Mouse (Mus musculus): ENCODE measurements around the gene Ablim1. TPM values are rescaled to one million over a fixed set of nuclear protein-coding genes. Genes with fewer than 3 reads are reported as not detected.

Ablim1 gene
- polyA plus RNA-seq, 1 experiment from 2014 or later: 22.4 TPM

- H3K4me3 ChIP-seq: no peak overlapping the region
- peaks cover 53% of the 10 kb centered on the region for H3K4me1 ChIP-seq
- no peak overlapping the region for H3K27ac ChIP-seq (replicated peaks)
- no peaks in the 10 kb centered on the region for H3K36me3 ChIP-seq (replicated peaks)
- peaks cover 53% of the 10 kb centered on the region for H3K27me3 ChIP-seq (replicated peaks; ENCODE audit: low read depth, poor library complexity, severe bottlenecking)
- H3K9me3 ChIP-seq: no peaks in the 10 kb centered on the region
- no peak for DNase-seq (ENCODE audit: low spot score)
- 66% methylated on average over 12 of the region's 12 CpGs for WGBS
Measured at GRCm38 (mm10) chr19:57198531-57198930, 116.2 kb downstream of the Ablim1 start.

GRCm38 (mm10) chr19:57198029-57198428 lies 116.7 kb downstream of the Ablim1 start:
- Histone ChIP-seq H3K27me3 (replicated peaks; ENCODE audit: low read depth, poor library complexity, severe bottlenecking) (peaks cover 53% of the 10 kb centered on the region), H3K4me3 (no peak overlapping the region), H3K9me3 (no peaks in the 10 kb centered on the region), H3K36me3 (replicated peaks) (no peaks in the 10 kb centered on the region), H3K27ac (replicated peaks) (peak overlapping the region; percentile 54; the same call in 1 of the 2 replicates), H3K4me1 (peaks cover 53% of the 10 kb centered on the region)
- 51% methylated on average over 5 of the region's 5 CpGs for WGBS
- no peak for DNase-seq (ENCODE audit: low spot score)

GRCm38 (mm10) chr19:57197043-57197817 lies 117.5 kb downstream of the Ablim1 start:
- WGBS: 3% methylated on average over 37 of the region's 37 CpGs

GRCm38 (mm10) chr19:57196616-57197015 lies 118.1 kb downstream of the Ablim1 start:
- WGBS: 46% methylated on average over 8 of the region's 8 CpGs
- Histone ChIP-seq H3K27ac (replicated peaks) (no peak overlapping the region), H3K27me3 (replicated peaks; ENCODE audit: low read depth, poor library complexity, severe bottlenecking) (peaks cover 53% of the 10 kb centered on the region), H3K4me1 (peaks cover 49% of the 10 kb centered on the region), H3K9me3 (no peaks in the 10 kb centered on the region), H3K36me3 (replicated peaks) (no peaks in the 10 kb centered on the region), H3K4me3 (peak overlapping the region; percentile 59)
- DNase-seq (ENCODE audit: low spot score): no peak

More at GRCm38 (mm10) chr19:57197043-57197817, 117.5 kb downstream of the Ablim1 start:
- Histone ChIP-seq H3K9me3 (no peaks in the 10 kb centered on the region), H3K27ac (replicated peaks) (peak overlapping the region; percentile 15; the same call in 1 of the 2 replicates), H3K4me1 (peaks cover 53% of the 10 kb centered on the region), H3K4me3 (peak overlapping the region; percentile 59), H3K27me3 (replicated peaks; ENCODE audit: low read depth, poor library complexity, severe bottlenecking) (peaks cover 53% of the 10 kb centered on the region), H3K36me3 (replicated peaks) (no peaks in the 10 kb centered on the region)
- DNase-seq (ENCODE audit: low spot score): peak; percentile 70

- H3K27me3 ChIP-seq (replicated peaks; ENCODE audit: low read depth, poor library complexity, severe bottlenecking): peaks cover 51% of the 10 kb centered on the region
- H3K27ac ChIP-seq (replicated peaks): no peak overlapping the region
- H3K36me3 ChIP-seq (replicated peaks): no peaks in the 10 kb centered on the region
- no peaks in the 10 kb centered on the region for H3K9me3 ChIP-seq
- WGBS: 89% methylated on average over 11 of the region's 11 CpGs
- no peak for DNase-seq (ENCODE audit: low spot score)
- no peak overlapping the region for H3K4me3 ChIP-seq
- H3K4me1 ChIP-seq: peaks cover 39% of the 10 kb centered on the region
Measured at GRCm38 (mm10) chr19:57195169-57195930, 119.4 kb downstream of the Ablim1 start.

GRCm38 (mm10) chr19:57193958-57194357 lies 120.8 kb downstream of the Ablim1 start:
- Histone ChIP-seq H3K27me3 (replicated peaks; ENCODE audit: low read depth, poor library complexity, severe bottlenecking) (peaks cover 45% of the 10 kb centered on the region), H3K4me1 (peaks cover 25% of the 10 kb centered on the region), H3K4me3 (no peak overlapping the region), H3K27ac (replicated peaks) (no peak overlapping the region), H3K9me3 (no peaks in the 10 kb centered on the region), H3K36me3 (replicated peaks) (no peaks in the 10 kb centered on the region)
- peak; percentile 53 for DNase-seq (ENCODE audit: low spot score)
- 84% methylated on average over 6 of the region's 6 CpGs for WGBS

GRCm38 (mm10) chr19:57193382-57193781 lies 121.3 kb downstream of the Ablim1 start:
- Histone ChIP-seq H3K27ac (replicated peaks) (no peak overlapping the region), H3K9me3 (no peaks in the 10 kb centered on the region), H3K36me3 (replicated peaks) (no peaks in the 10 kb centered on the region), H3K4me3 (no peak overlapping the region), H3K27me3 (replicated peaks; ENCODE audit: low read depth, poor library complexity, severe bottlenecking) (peaks cover 39% of the 10 kb centered on the region), H3K4me1 (peaks cover 19% of the 10 kb centered on the region)
- 92% methylated on average over 12 of the region's 12 CpGs for WGBS
- no peak for DNase-seq (ENCODE audit: low spot score)

GRCm38 (mm10) chr19:57191109-57191508 lies 123.6 kb downstream of the Ablim1 start:
- Histone ChIP-seq H3K4me1 (no peaks in the 10 kb centered on the region), H3K27me3 (replicated peaks; ENCODE audit: low read depth, poor library complexity, severe bottlenecking) (peaks cover 17% of the 10 kb centered on the region), H3K4me3 (no peak overlapping the region), H3K27ac (replicated peaks) (no peak overlapping the region), H3K9me3 (no peaks in the 10 kb centered on the region), H3K36me3 (replicated peaks) (no peaks in the 10 kb centered on the region)
- no peak for DNase-seq (ENCODE audit: low spot score)
- WGBS: 89% methylated on average over 1 of the region's 1 CpGs

GRCm38 (mm10) chr19:57189427-57189826 lies 125.3 kb downstream of the Ablim1 start:
- DNase-seq (ENCODE audit: low spot score): no peak
- WGBS: 79% methylated on average over 5 of the region's 5 CpGs
- Histone ChIP-seq H3K27me3 (replicated peaks; ENCODE audit: low read depth, poor library complexity, severe bottlenecking) (no peaks in the 10 kb centered on the region), H3K4me1 (no peaks in the 10 kb centered on the region), H3K36me3 (replicated peaks) (no peaks in the 10 kb centered on the region), H3K9me3 (no peaks in the 10 kb centered on the region), H3K4me3 (no peak overlapping the region), H3K27ac (replicated peaks) (no peak overlapping the region)

GRCm38 (mm10) chr19:57188553-57188952 lies 126.2 kb downstream of the Ablim1 start:
- no peak overlapping the region for H3K4me3 ChIP-seq
- H3K9me3 ChIP-seq: no peaks in the 10 kb centered on the region
- no peaks in the 10 kb centered on the region for H3K4me1 ChIP-seq
- no peaks in the 10 kb centered on the region for H3K36me3 ChIP-seq (replicated peaks)
- no peaks in the 10 kb centered on the region for H3K27me3 ChIP-seq (replicated peaks; ENCODE audit: low read depth, poor library complexity, severe bottlenecking)
- 84% methylated on average over 4 of the region's 4 CpGs for whole genome bisulfite sequencing
- no peak for DNase-seq (ENCODE audit: low spot score)
- no peak overlapping the region; the same call in 1 of the 2 replicates for H3K27ac ChIP-seq (replicated peaks)

GRCm38 (mm10) chr19:57185021-57185420 lies 129.7 kb downstream of the Ablim1 start:
- Histone ChIP-seq H3K4me3 (no peak overlapping the region), H3K36me3 (replicated peaks) (no peaks in the 10 kb centered on the region), H3K27me3 (replicated peaks; ENCODE audit: low read depth, poor library complexity, severe bottlenecking) (no peaks in the 10 kb centered on the region), H3K4me1 (peaks cover 11% of the 10 kb centered on the region; the same call in 1 of the 2 replicates), H3K9me3 (no peaks in the 10 kb centered on the region), H3K27ac (replicated peaks) (no peak overlapping the region)
- no peak for DNase-seq (ENCODE audit: low spot score)
- 89% methylated on average over 3 of the region's 3 CpGs for WGBS

- Histone ChIP-seq H3K27ac (replicated peaks) (no peak overlapping the region), H3K27me3 (replicated peaks; ENCODE audit: low read depth, poor library complexity, severe bottlenecking) (no peaks in the 10 kb centered on the region), H3K36me3 (replicated peaks) (no peaks in the 10 kb centered on the region), H3K4me3 (no peak overlapping the region), H3K4me1 (peaks cover 13% of the 10 kb centered on the region; the same call in 1 of the 2 replicates), H3K9me3 (no peaks in the 10 kb centered on the region)
- 90% methylated on average over 13 of the region's 13 CpGs for WGBS
- no peak for DNase-seq (ENCODE audit: low spot score)
Measured at GRCm38 (mm10) chr19:57182938-57183720, 131.6 kb downstream of the Ablim1 start.
